In genomic region chr12:100062584-100062983, GRCm38 (mm10) we compare ENCODE assay signal across 16 mouse cellular contexts.
"Had no signal": no experiment of that assay in that cellular context is flagged by ENCODE, and none has a peak within 500 bp of the region (broad histone marks: within the 10 kb centered on the region; RNA-seq: fewer than 3 reads in every experiment).

No protein-coding gene starts in this region.

- H3K27me3 ChIP-seq: limb, embryonic 13.5 days; midbrain, embryonic 15.5 days; neural tube, embryonic 12.5 days had no signal

- H3K9ac ChIP-seq: limb, embryonic 13.5 days; liver, embryonic 14.5 days; midbrain, embryonic 15.5 days; neural tube, embryonic 12.5 days had no signal

- H3K4me3 ChIP-seq: limb, embryonic 13.5 days; megakaryocyte, embryonic 14.5 days; midbrain, embryonic 15.5 days; neural tube, embryonic 12.5 days had no signal

- H3K4me1 ChIP-seq: limb, embryonic 13.5 days; megakaryocyte, embryonic 14.5 days; midbrain, embryonic 15.5 days; neural tube, embryonic 12.5 days had no signal

- H3K36me3 ChIP-seq: limb, embryonic 13.5 days; midbrain, embryonic 15.5 days; neural tube, embryonic 12.5 days had no signal

- H3K9me3 ChIP-seq: limb, embryonic 13.5 days; megakaryocyte, embryonic 14.5 days; midbrain, embryonic 15.5 days; neural tube, embryonic 12.5 days had no signal

- DNase-seq: kidney, adult 8-10 months; kidney, postnatal 25 days; left cerebral cortex, postnatal 4 days; right cerebral cortex, postnatal 4 days; spleen, adult 18-20 months; thymus, adult 2 months; thymus, postnatal 36 days had no signal

- ATAC-seq: inflammation-experienced regulatory T-cells, adult 6 months; intestine, postnatal 0 days; midbrain, embryonic 15.5 days had no signal

- H3K27ac ChIP-seq: limb, embryonic 13.5 days; liver, embryonic 14.5 days; macrophage; midbrain, embryonic 15.5 days; neural tube, embryonic 12.5 days had no signal

- H3K4me2 ChIP-seq: limb, embryonic 13.5 days; midbrain, embryonic 11.5 days; midbrain, embryonic 15.5 days; neural tube, embryonic 12.5 days had no signal
